Mouse (Mus musculus) forebrain, postnatal 0 days (tissue): ENCODE results near the gene Rnf38. TPM values are rescaled to one million over a fixed set of nuclear protein-coding genes. Genes with fewer than 3 reads are reported as not detected.

ENCODE experiments used
- ATAC-seq: fragments of 200-750 bp; cut with Nextera tagmentation; 2 replicates; pipeline ENCODE4 v1.8.0; 2017; ENCODE audit warnings: mild to moderate bottlenecking, moderate library complexity
- DNase-seq: peaks from one replicate; pipeline ENCODE4 v3.0.0-alpha.2; 2015
- H3K27ac ChIP-seq: fragments of 300-500 bp; sonication (generic); 2 replicates; pipeline ENCODE4 v1.5.1; 2014; ENCODE audit warnings: low read depth, mild to moderate bottlenecking, antibody characterized with exemption, low read length, moderate library complexity, mixed read lengths
- H3K27me3 ChIP-seq: fragments of 300-500 bp; sonication (generic); 2 replicates; pipeline ENCODE4 v1.6.1; 2014; ENCODE audit warnings: mild to moderate bottlenecking, low read length, mixed read lengths; ENCODE audit not compliant: insufficient read depth
- H3K36me3 ChIP-seq: fragments of 300-500 bp; sonication (generic); 2 replicates; pipeline ENCODE4 v1.6.1; 2014; ENCODE audit warnings: mild to moderate bottlenecking, moderate library complexity; ENCODE audit not compliant: insufficient read depth
- H3K4me1 ChIP-seq: fragments of 300-500 bp; sonication (generic); 2 replicates; pipeline ENCODE4 v1.6.1; 2014; ENCODE audit warnings: antibody characterized with exemption; ENCODE audit not compliant: insufficient read depth
- H3K4me2 ChIP-seq: fragments of 300-500 bp; sonication (generic); 2 replicates; pipeline ENCODE4 v1.6.1; 2014; ENCODE audit warnings: low read depth, mild to moderate bottlenecking, moderate library complexity
- H3K4me3 ChIP-seq: fragments of 300-500 bp; sonication (generic); 2 replicates; pipeline ENCODE4 v1.5.1; 2014; ENCODE audit warnings: low read depth, low read length, mixed read lengths
- H3K9ac ChIP-seq: fragments of 300-500 bp; sonication (generic); 2 replicates; pipeline ENCODE4 v1.6.1; 2014; ENCODE audit warnings: mild to moderate bottlenecking
- H3K9me3 ChIP-seq: fragments of 300-500 bp; sonication (generic); 2 replicates; pipeline ENCODE4 v1.6.1; 2016; ENCODE audit warnings: low read length
- CTCF ChIP-seq: sonication (generic); IDR thresholded peaks from 2 replicates; pipeline ENCODE4 v1.5.1; 2016; ENCODE audit warnings: antibody characterized with exemption, control low read depth, low read depth
- WGBS: fragments of 180-500 bp; shearing (Covaris S2); extraction: QIAGEN DNeasy Blood & Tissue Kit; methylation state at CpG from one replicate; pipeline ENCODE4 v1.1.7; 2014; 5-methylcytosine and 5-hydroxymethylcytosine counted together
- polyA plus RNA-seq: library from polyadenylated mRNA; unstranded; fragments of >200 nt; fragmentation: Nextera tagmentation; extraction: Ambion mirVana; gene quantifications from 2 replicates; pipeline ENCODE4 v1.2.1, GENCODE M21; 2015
- total RNA-seq: library from RNA; depleted of rRNA; stranded (reverse); fragments of >200 nt; gene quantifications from 2 replicates; pipeline ENCODE4 v1.2.3, GENCODE M21; 2014

Gene Rnf38
- total and polyA plus RNA-seq, 2 experiments from 2014 or later: 17.6 to 82.7 TPM

DNA sequence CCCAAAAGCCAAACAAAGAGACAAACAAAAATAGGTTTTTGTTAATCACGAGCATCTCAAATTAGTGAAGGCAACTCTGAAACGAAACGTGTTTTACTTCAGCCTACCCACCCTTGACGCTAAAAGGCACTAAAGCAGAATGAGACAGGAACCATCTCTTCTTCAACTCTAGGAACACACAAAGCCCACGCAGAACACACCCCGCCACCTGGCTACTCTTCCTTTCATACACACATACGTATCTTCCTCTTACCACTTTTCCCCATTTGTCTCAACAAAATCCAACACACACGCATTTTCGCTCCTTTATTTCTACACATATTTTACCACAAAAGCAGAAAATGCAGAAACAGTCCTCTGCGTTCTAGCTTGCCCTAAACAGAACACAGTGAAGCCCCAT lies 8.5 kb downstream of the Rnf38 start:
- Histone ChIP-seq H3K4me3 (no peak overlapping the region), H3K4me1 (peaks cover 12% of the 10 kb centered on the region; the same call in 1 of the 2 replicates), H3K36me3 (no peaks in the 10 kb centered on the region), H3K4me2 (no peak overlapping the region), H3K27ac (no peak overlapping the region), H3K9ac (no peak overlapping the region), H3K27me3 (no peaks in the 10 kb centered on the region), H3K9me3 (no peaks in the 10 kb centered on the region)
- TF ChIP-seq CTCF: no peak
- 80% methylated on average over 10 of the region's 10 CpGs for WGBS
- no peak for DNase-seq
- no peak for ATAC-seq

DNA sequence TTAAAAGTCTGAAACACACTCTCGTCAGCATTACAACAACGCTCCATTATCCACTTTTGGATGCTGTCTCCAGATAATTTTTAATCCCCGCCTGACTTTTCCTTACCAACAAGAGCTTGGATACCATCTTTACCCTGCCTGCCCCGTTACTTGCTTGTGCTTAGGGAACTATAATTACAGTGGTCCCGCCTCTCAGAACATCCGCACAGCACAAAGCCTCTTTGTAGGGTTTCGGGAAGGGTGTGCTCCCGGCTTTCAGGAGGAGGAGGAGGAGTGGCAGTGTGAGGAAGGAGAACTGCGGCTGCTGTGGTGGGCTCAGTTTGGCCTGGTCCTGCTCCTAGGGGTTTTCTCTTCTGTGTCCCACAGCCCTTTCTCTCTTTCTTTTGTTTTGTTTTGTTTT lies 9.4 kb downstream of the Rnf38 start:
- TF ChIP-seq CTCF: no peak
- WGBS: 10% methylated on average over 9 of the region's 9 CpGs
- Histone ChIP-seq H3K4me3 (no peak overlapping the region), H3K4me2 (peak overlapping the region; percentile 19; the same call in 1 of the 2 replicates), H3K27ac (no peak overlapping the region), H3K27me3 (no peaks in the 10 kb centered on the region), H3K9ac (no peak overlapping the region), H3K9me3 (no peaks in the 10 kb centered on the region), H3K36me3 (no peaks in the 10 kb centered on the region), H3K4me1 (peaks cover 12% of the 10 kb centered on the region; the same call in 1 of the 2 replicates)
- DNase-seq (no peak), ATAC-seq (peak; percentile 42; the same call in 1 of the 2 replicates)

- Histone ChIP-seq H3K4me2 (no peak overlapping the region), H3K9ac (no peak overlapping the region), H3K27ac (no peak overlapping the region), H3K27me3 (no peaks in the 10 kb centered on the region), H3K36me3 (no peaks in the 10 kb centered on the region), H3K4me1 (peaks cover 12% of the 10 kb centered on the region; the same call in 1 of the 2 replicates), H3K4me3 (no peak overlapping the region), H3K9me3 (no peaks in the 10 kb centered on the region)
- DNase-seq: no peak
- 62% methylated on average over 4 of the region's 4 CpGs for WGBS
- TF ChIP-seq CTCF: no peak
- no peak for ATAC-seq
These were observed 10.1 kb downstream of the Rnf38 start for GRCm38 (mm10) chr4:44223444-44223843.

- DNase-seq (no peak), ATAC-seq (no peak)
- Histone ChIP-seq H3K4me3 (no peak overlapping the region), H3K9me3 (no peaks in the 10 kb centered on the region), H3K4me1 (no peaks in the 10 kb centered on the region), H3K4me2 (no peak overlapping the region), H3K27me3 (no peaks in the 10 kb centered on the region), H3K36me3 (no peaks in the 10 kb centered on the region), H3K9ac (no peak overlapping the region), H3K27ac (no peak overlapping the region)
- no peak for TF ChIP-seq CTCF
- 81% methylated on average over 10 of the region's 10 CpGs for WGBS
These were observed 16.7 kb downstream of the Rnf38 start for GRCm38 (mm10) chr4:44216797-44217442.

DNA sequence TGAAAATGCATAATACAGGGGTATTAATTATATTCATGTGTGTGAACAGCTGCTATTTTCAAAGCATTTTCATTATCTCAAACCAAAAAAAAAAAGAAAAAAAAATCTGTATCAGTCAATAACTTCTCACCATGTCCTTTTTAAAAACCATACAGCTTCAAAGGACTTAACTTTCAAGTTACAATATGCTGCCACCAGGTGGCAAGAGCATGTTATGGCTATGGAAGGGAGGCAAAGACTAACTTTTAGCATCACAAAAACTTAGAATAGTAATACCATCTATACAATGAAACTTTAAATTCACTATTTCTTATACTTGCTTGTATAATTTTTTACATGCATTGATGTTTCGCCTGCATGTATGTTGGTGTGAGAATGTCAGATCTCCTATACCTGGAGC lies 33.6 kb downstream of the Rnf38 start:
- Histone ChIP-seq H3K4me3 (no peak overlapping the region), H3K4me2 (no peak overlapping the region), H3K27me3 (no peaks in the 10 kb centered on the region), H3K27ac (no peak overlapping the region), H3K9me3 (no peaks in the 10 kb centered on the region), H3K9ac (no peak overlapping the region), H3K4me1 (no peaks in the 10 kb centered on the region), H3K36me3 (no peaks in the 10 kb centered on the region)
- 88% methylated on average over 1 of the region's 1 CpGs for WGBS
- TF ChIP-seq CTCF: peak; percentile 75
- no peak for ATAC-seq
- DNase-seq: peak; percentile 69

- H3K4me2 ChIP-seq: no peak overlapping the region
- H3K9ac ChIP-seq: no peak overlapping the region
- DNase-seq: no peak
- TF ChIP-seq CTCF: no peak
- H3K27ac ChIP-seq: no peak overlapping the region
- no peak for ATAC-seq
- H3K4me3 ChIP-seq: no peak overlapping the region
- WGBS: 52% methylated on average over 10 of the region's 10 CpGs
- no peaks in the 10 kb centered on the region for H3K9me3 ChIP-seq
- H3K27me3 ChIP-seq: no peaks in the 10 kb centered on the region
- H3K36me3 ChIP-seq: no peaks in the 10 kb centered on the region
- no peaks in the 10 kb centered on the region for H3K4me1 ChIP-seq
These were observed 46.2 kb downstream of the Rnf38 start for GRCm38 (mm10) chr4:44187431-44187830.

GRCm38 (mm10) chr4:44183862-44184261 lies 49.7 kb downstream of the Rnf38 start:
- Histone ChIP-seq H3K4me1 (no peaks in the 10 kb centered on the region), H3K36me3 (no peaks in the 10 kb centered on the region), H3K27ac (no peak overlapping the region), H3K4me2 (no peak overlapping the region), H3K4me3 (no peak overlapping the region), H3K9me3 (no peaks in the 10 kb centered on the region), H3K9ac (no peak overlapping the region), H3K27me3 (no peaks in the 10 kb centered on the region)
- no peak for TF ChIP-seq CTCF
- ATAC-seq (no peak), DNase-seq (no peak)
- WGBS: 66% methylated on average over 1 of the region's 1 CpGs
